Mouse (Mus musculus) testis, adult 2 months (tissue): ENCODE data around the gene Grpel1.

Source experiments
- CTCF ChIP-seq: fragments of 200-500 bp; IDR thresholded peaks from 2 replicates; pipeline ENCODE4 v1.5.1; 2012; ENCODE audit warnings: low read depth, mild to moderate bottlenecking, inconsistent platforms, low read length, moderate library complexity; ENCODE audit not compliant: control insufficient read depth, insufficient read depth, insufficient replicate concordance
- POLR2A ChIP-seq: fragments of 200-500 bp; IDR thresholded peaks from 2 replicates; pipeline ENCODE4 v1.6.1; 2012; ENCODE audit warnings: low read depth, mild to moderate bottlenecking, inconsistent platforms, low read length, moderate library complexity; ENCODE audit not compliant: control insufficient read depth

- TF ChIP-seq POLR2A (no peak), CTCF (no peak)
Measured at GRCm38 (mm10) chr5:36505643-36506042, 40.8 kb downstream of the Grpel1 start.
